Comparison of ENCODE assay signal across 21 mouse cellular contexts in the genomic region with DNA sequence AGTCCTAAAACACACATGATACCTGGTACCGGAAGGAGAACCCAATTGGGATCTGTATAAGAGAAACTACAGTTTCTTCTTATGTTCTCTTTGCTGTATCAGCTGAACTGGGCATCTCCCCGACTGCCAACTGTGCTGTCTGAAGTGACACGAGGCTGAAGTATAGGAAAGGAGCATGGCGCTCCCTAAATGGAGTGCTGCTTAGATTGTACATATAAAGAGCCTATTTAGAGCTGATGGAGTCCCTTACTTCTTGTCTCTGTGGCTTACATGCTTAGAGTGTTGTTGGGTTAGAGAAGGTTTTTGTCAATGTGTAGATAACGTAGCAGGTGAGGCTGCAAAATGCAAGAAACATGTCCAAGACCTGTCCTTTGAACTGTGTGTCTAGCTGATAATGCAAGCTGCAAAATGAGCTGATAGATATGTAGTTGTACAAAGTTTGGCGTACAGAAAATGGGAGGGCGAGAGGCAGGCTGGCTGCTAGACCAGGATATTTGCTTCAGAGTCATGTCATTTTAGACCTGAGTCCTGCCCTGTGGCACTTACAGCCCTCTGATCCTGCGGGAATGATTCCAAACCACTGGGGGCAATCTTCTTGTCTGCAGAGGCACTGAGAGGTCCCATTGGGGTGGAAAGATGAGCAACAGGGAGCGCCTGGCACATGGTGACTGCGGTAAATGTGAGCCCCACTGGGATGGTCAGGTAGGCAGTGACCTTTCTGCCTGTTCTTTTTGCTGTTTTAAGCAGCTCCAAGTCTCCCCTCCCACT.
DNase-seq lines count a peak whose midpoint lies in the region; ATAC-seq lines count a peak whose summit lies in the region.
"Had no signal": no experiment of that assay in that cellular context is flagged by ENCODE, and none has a peak within 500 bp of the region (broad histone marks: within the 10 kb centered on the region; RNA-seq: fewer than 3 reads in every experiment).

No protein-coding gene starts in this region.

- no peak overlapping the region for H3K9ac ChIP-seq in liver, embryonic 16.5 days (ENCODE audit: low read depth, low read length)
- no peak overlapping the region for H3K9ac ChIP-seq in intestine, embryonic 15.5 days
- H3K9ac ChIP-seq: embryonic facial prominence, embryonic 12.5 days; forebrain, embryonic 15.5 days; heart, embryonic 13.5 days; hindbrain, embryonic 13.5 days; midbrain, embryonic 13.5 days had no signal

- H3K4me2 ChIP-seq in liver, embryonic 16.5 days (ENCODE audit: low read depth, low read length), result no peak overlapping the region
- H3K4me2 ChIP-seq in intestine, embryonic 15.5 days (replicated peaks), result no peak overlapping the region
- H3K4me2 ChIP-seq: embryonic facial prominence, embryonic 12.5 days; forebrain, embryonic 15.5 days; heart, embryonic 13.5 days; hindbrain, embryonic 13.5 days; midbrain, embryonic 13.5 days had no signal

- no peak overlapping the region for H3K4me3 ChIP-seq in liver, embryonic 16.5 days (ENCODE audit: low read depth, low read length)
- H3K4me3 ChIP-seq in intestine, embryonic 15.5 days (replicated peaks), result no peak overlapping the region
- H3K4me3 ChIP-seq: embryonic facial prominence, embryonic 12.5 days; forebrain, embryonic 15.5 days; heart, embryonic 13.5 days; hindbrain, embryonic 13.5 days; midbrain, embryonic 13.5 days had no signal

- peak; percentile 81 for ATAC-seq in liver, embryonic 16.5 days (ENCODE audit: low read depth)
- ATAC-seq in intestine, embryonic 15.5 days, result no peak
- ATAC-seq: CD4-positive, CD25-positive, alpha-beta regulatory T cell, adult 4 months; forebrain, embryonic 15.5 days; midbrain, embryonic 13.5 days had no signal

- no peaks in the 10 kb centered on the region for H3K36me3 ChIP-seq in liver, embryonic 16.5 days (ENCODE audit: control insufficient read depth, insufficient read depth)
- no peaks in the 10 kb centered on the region for H3K36me3 ChIP-seq in intestine, embryonic 15.5 days
- H3K36me3 ChIP-seq: embryonic facial prominence, embryonic 12.5 days; heart, embryonic 13.5 days; hindbrain, embryonic 13.5 days; midbrain, embryonic 13.5 days had no signal

- no peak overlapping the region for H3K27ac ChIP-seq in liver, embryonic 16.5 days (ENCODE audit: low read length)
- H3K27ac ChIP-seq in intestine, embryonic 15.5 days, result no peak overlapping the region
- H3K27ac ChIP-seq: embryonic facial prominence, embryonic 12.5 days; forebrain, embryonic 15.5 days; heart, embryonic 13.5 days; hindbrain, embryonic 13.5 days; midbrain, embryonic 13.5 days had no signal

- H3K4me1 ChIP-seq in liver, embryonic 16.5 days (ENCODE audit: control insufficient read depth, low read depth, low read length), result peaks cover 4% of the 10 kb centered on the region
- H3K4me1 ChIP-seq in intestine, embryonic 15.5 days (replicated peaks), result no peaks in the 10 kb centered on the region
- H3K4me1 ChIP-seq: embryonic facial prominence, embryonic 12.5 days; forebrain, embryonic 15.5 days; heart, embryonic 13.5 days; hindbrain, embryonic 13.5 days; midbrain, embryonic 13.5 days had no signal

- H3K27me3 ChIP-seq in liver, embryonic 16.5 days (ENCODE audit: control insufficient read depth, insufficient read depth, low read depth, low read length), result no peaks in the 10 kb centered on the region
- no peaks in the 10 kb centered on the region for H3K27me3 ChIP-seq in intestine, embryonic 15.5 days (replicated peaks)
- H3K27me3 ChIP-seq: forebrain, embryonic 15.5 days; heart, embryonic 13.5 days; hindbrain, embryonic 13.5 days; midbrain, embryonic 13.5 days had no signal

- H3K9me3 ChIP-seq in liver, embryonic 16.5 days (replicated peaks; ENCODE audit: control insufficient read depth, low read length), result no peaks in the 10 kb centered on the region
- H3K9me3 ChIP-seq in intestine, embryonic 15.5 days, result no peaks in the 10 kb centered on the region
- H3K9me3 ChIP-seq: embryonic facial prominence, embryonic 12.5 days; forebrain, embryonic 15.5 days; heart, embryonic 13.5 days; hindbrain, embryonic 13.5 days; midbrain, embryonic 13.5 days had no signal

- intact Hi-C loops in heart, postnatal 14 days (cut with DNase I), result no loop called here

- 50% methylated on average over 10 of the region's 10 CpGs for WGBS in liver, embryonic 16.5 days (ENCODE audit: insufficient replicate concordance)
- 90% methylated on average over 10 of the region's 10 CpGs for WGBS in intestine, embryonic 15.5 days

- peak; percentile 82 for DNase-seq in heart, adult 11 months
- no peak for DNase-seq in heart, postnatal 14 days
- DNase-seq in liver, result peak; percentile 12
- no peak for DNase-seq in ovary, postnatal 36 days (ENCODE audit: low spot score)
- no peak for DNase-seq in kidney, postnatal 36 days
- DNase-seq: cerebellum, adult 11-12 months; cerebellum, postnatal 14 days; heart, postnatal 36 days; kidney, adult 18-20 months; lung, adult 18-20 months; lung, postnatal 10 days; right cerebral cortex, postnatal 14 days; thymus, postnatal 14 days had no signal

Comparison
In these comparisons a context has a peak if more than half of its experiments do, and no peak if none do; other contexts are left out.
1. DNase-seq: peak in heart, adult 11 months (single experiment) and liver (single experiment); none in heart, postnatal 14 days (0 of 2), ovary, postnatal 36 days (single experiment) and kidney, postnatal 36 days (0 of 2).